10 mouse cellular contexts compared by ENCODE assay signal in genomic region chr10:76067674-76068613, GRCm38 (mm10). TPM values are rescaled to one million over a fixed set of nuclear protein-coding genes. Genes with fewer than 3 reads are reported as not detected.
DNase-seq lines count a peak whose midpoint lies in the region; ATAC-seq and TF ChIP-seq lines count a peak whose summit lies in the region.
"Had no signal": no experiment of that assay in that cellular context is flagged by ENCODE, and none has a peak within 500 bp of the region (broad histone marks: within the 10 kb centered on the region; RNA-seq: fewer than 3 reads in every experiment).

No protein-coding gene starts in this region.

- H3K4me2 ChIP-seq in hindbrain, embryonic 14.5 days (replicated peaks) = no peak overlapping the region
- no peak overlapping the region for H3K4me2 ChIP-seq in hindbrain, embryonic 16.5 days (ENCODE audit: low read length)
- no peak overlapping the region for H3K4me2 ChIP-seq in kidney, embryonic 14.5 days (replicated peaks; ENCODE audit: low read depth, low read length)
- no peak overlapping the region for H3K4me2 ChIP-seq in neural tube, embryonic 14.5 days (ENCODE audit: low read depth, low read length)
- H3K4me2 ChIP-seq: heart, embryonic 12.5 days had no signal

- no peaks in the 10 kb centered on the region for H3K4me1 ChIP-seq in hindbrain, embryonic 14.5 days (replicated peaks; ENCODE audit: control insufficient read depth, insufficient read depth, low read length)
- no peaks in the 10 kb centered on the region for H3K4me1 ChIP-seq in hindbrain, embryonic 16.5 days (ENCODE audit: control insufficient read depth, insufficient read depth, low read depth, low read length)
- H3K4me1 ChIP-seq in cerebellum, adult 2 months (ENCODE audit: control insufficient read depth, insufficient read depth, low read length) = peaks cover 6% of the 10 kb centered on the region
- no peaks in the 10 kb centered on the region for H3K4me1 ChIP-seq in kidney, embryonic 14.5 days (ENCODE audit: control insufficient read depth, insufficient read depth, low read length)
- no peaks in the 10 kb centered on the region for H3K4me1 ChIP-seq in neural tube, embryonic 14.5 days (ENCODE audit: control insufficient read depth, insufficient read depth, low read length)
- no peaks in the 10 kb centered on the region for H3K4me1 ChIP-seq in thymus, adult 2 months (replicated peaks; ENCODE audit: control insufficient read depth, insufficient read depth, low read length)
- H3K4me1 ChIP-seq: heart, embryonic 12.5 days had no signal

- no peak for DNase-seq in hindbrain, embryonic 14.5 days (ENCODE audit: low spot score)
- DNase-seq in cerebellum, adult 2 months = peak; percentile 62 to 77
- no peak for DNase-seq in heart, adult 18-20 months
- DNase-seq in thymus, adult 2 months = no peak
- no peak for DNase-seq in left cerebral cortex, postnatal 25 days (ENCODE audit: low spot score in 2 of 2)
- DNase-seq: lung, postnatal 10 days had no signal

- no peak overlapping the region for H3K9ac ChIP-seq in hindbrain, embryonic 14.5 days
- H3K9ac ChIP-seq in hindbrain, embryonic 16.5 days (ENCODE audit: low read depth, low read length) = no peak overlapping the region
- no peak overlapping the region for H3K9ac ChIP-seq in kidney, embryonic 14.5 days (ENCODE audit: low read depth, low read length)
- no peak overlapping the region for H3K9ac ChIP-seq in neural tube, embryonic 14.5 days (replicated peaks; ENCODE audit: low read depth, low read length)
- H3K9ac ChIP-seq: heart, embryonic 12.5 days had no signal

- no peaks in the 10 kb centered on the region for H3K36me3 ChIP-seq in hindbrain, embryonic 14.5 days (replicated peaks; ENCODE audit: control insufficient read depth, insufficient read depth)
- no peaks in the 10 kb centered on the region for H3K36me3 ChIP-seq in hindbrain, embryonic 16.5 days (ENCODE audit: control insufficient read depth, insufficient read depth, low read length)
- no peaks in the 10 kb centered on the region for H3K36me3 ChIP-seq in kidney, embryonic 14.5 days (ENCODE audit: control insufficient read depth, insufficient read depth, low read length)
- no peaks in the 10 kb centered on the region for H3K36me3 ChIP-seq in neural tube, embryonic 14.5 days (ENCODE audit: control insufficient read depth, insufficient read depth, low read length)
- no peaks in the 10 kb centered on the region for H3K36me3 ChIP-seq in thymus, adult 2 months (ENCODE audit: control insufficient read depth, insufficient read depth, low read length)
- H3K36me3 ChIP-seq: heart, embryonic 12.5 days had no signal

- no peak for TF ChIP-seq POLR2A in cerebellum, adult 2 months (IDR thresholded peaks at IDR 0.05; ENCODE audit: borderline replicate concordance, insufficient read depth, low read length)
- no peak for TF ChIP-seq POLR2A in thymus, adult 2 months (IDR thresholded peaks at IDR 0.05; ENCODE audit: control insufficient read depth, extremely low read depth, insufficient read depth, low read length, poor library complexity)

- H3K27me3 ChIP-seq in hindbrain, embryonic 14.5 days (ENCODE audit: control insufficient read depth, insufficient read depth, low read length) = no peaks in the 10 kb centered on the region
- H3K27me3 ChIP-seq in hindbrain, embryonic 16.5 days (replicated peaks; ENCODE audit: control insufficient read depth, insufficient read depth, low read length) = no peaks in the 10 kb centered on the region
- H3K27me3 ChIP-seq in cerebellum, adult 2 months (ENCODE audit: control insufficient read depth, insufficient read depth, low read length) = no peaks in the 10 kb centered on the region
- H3K27me3 ChIP-seq in kidney, embryonic 14.5 days (ENCODE audit: control insufficient read depth, insufficient read depth, low read length) = no peaks in the 10 kb centered on the region
- H3K27me3 ChIP-seq in neural tube, embryonic 14.5 days (ENCODE audit: control insufficient read depth, insufficient read depth, low read length) = no peaks in the 10 kb centered on the region
- H3K27me3 ChIP-seq in thymus, adult 2 months (ENCODE audit: control insufficient read depth, insufficient read depth, low read length) = no peaks in the 10 kb centered on the region
- H3K27me3 ChIP-seq: heart, embryonic 12.5 days had no signal

- ATAC-seq in hindbrain, embryonic 14.5 days (ENCODE audit: low FRiP score) = peak; percentile 48; the same call in 1 of the 2 replicates
- ATAC-seq in hindbrain, embryonic 16.5 days = no peak; the same call in 1 of the 2 replicates
- ATAC-seq in kidney, embryonic 14.5 days (ENCODE audit: low FRiP score, low TSS enrichment) = peak; percentile 57
- peak; percentile 68; the same call in 1 of the 2 replicates for ATAC-seq in neural tube, embryonic 14.5 days (ENCODE audit: low read depth)

- TF ChIP-seq CTCF in cerebellum, adult 2 months (IDR thresholded peaks at IDR 0.05; ENCODE audit: borderline replicate concordance, insufficient read depth, low read depth, low read length) = no peak
- TF ChIP-seq CTCF in thymus, adult 2 months (IDR thresholded peaks at IDR 0.05; ENCODE audit: borderline replicate concordance, control insufficient read depth, extremely low read depth, insufficient read depth, low read length, poor library complexity) = no peak

- H3K27ac ChIP-seq in hindbrain, embryonic 14.5 days = no peak overlapping the region
- no peak overlapping the region for H3K27ac ChIP-seq in hindbrain, embryonic 16.5 days (ENCODE audit: low read depth, low read length)
- H3K27ac ChIP-seq in cerebellum, adult 2 months (ENCODE audit: insufficient read depth, low read length) = no peak overlapping the region
- H3K27ac ChIP-seq in kidney, embryonic 14.5 days (ENCODE audit: low read depth, low read length) = peak overlapping the region; percentile 44
- no peak overlapping the region for H3K27ac ChIP-seq in neural tube, embryonic 14.5 days (ENCODE audit: low read depth, low read length)
- H3K27ac ChIP-seq in thymus, adult 2 months (ENCODE audit: control insufficient read depth, insufficient read depth, low read length) = no peak overlapping the region

- no peak overlapping the region for H3K4me3 ChIP-seq in hindbrain, embryonic 14.5 days (replicated peaks; ENCODE audit: low read length)
- no peak overlapping the region for H3K4me3 ChIP-seq in hindbrain, embryonic 16.5 days (ENCODE audit: low read length)
- H3K4me3 ChIP-seq in cerebellum, adult 2 months (replicated peaks; ENCODE audit: insufficient read depth, low read depth, low read length) = no peak overlapping the region
- H3K4me3 ChIP-seq in kidney, embryonic 14.5 days (ENCODE audit: low read length) = no peak overlapping the region
- H3K4me3 ChIP-seq in neural tube, embryonic 14.5 days (ENCODE audit: low read depth, low read length) = no peak overlapping the region
- no peak overlapping the region for H3K4me3 ChIP-seq in thymus, adult 2 months (ENCODE audit: control insufficient read depth, insufficient read depth, low read length)
- H3K4me3 ChIP-seq: heart, embryonic 12.5 days had no signal

- intact Hi-C loops in left cerebral cortex, postnatal 25 days (cut with DNase I) = loop anchor here (10.0 kb wide), 1 partner anchor 117 kb away; no protein-coding TSS in a partner anchor

- WGBS in hindbrain, embryonic 14.5 days = 29% methylated on average over 12 of the region's 12 CpGs
- WGBS in hindbrain, embryonic 16.5 days = 26% methylated on average over 12 of the region's 12 CpGs
- WGBS in cerebellum, adult 2 months = 24% methylated on average over 12 of the region's 12 CpGs
- 24% methylated on average over 12 of the region's 12 CpGs for WGBS in kidney, embryonic 14.5 days
- WGBS in neural tube, embryonic 14.5 days = 14% methylated on average over 12 of the region's 12 CpGs
- WGBS in thymus, adult 2 months = 57% methylated on average over 12 of the region's 12 CpGs

- no peaks in the 10 kb centered on the region for H3K9me3 ChIP-seq in hindbrain, embryonic 14.5 days (ENCODE audit: control insufficient read depth, low read length)
- no peaks in the 10 kb centered on the region for H3K9me3 ChIP-seq in hindbrain, embryonic 16.5 days (ENCODE audit: control insufficient read depth, low read length)
- no peaks in the 10 kb centered on the region for H3K9me3 ChIP-seq in kidney, embryonic 14.5 days (ENCODE audit: control insufficient read depth, low read length)
- H3K9me3 ChIP-seq in neural tube, embryonic 14.5 days (ENCODE audit: control insufficient read depth, low read length) = no peaks in the 10 kb centered on the region
- H3K9me3 ChIP-seq: heart, embryonic 12.5 days had no signal

RNA-seq across cellular contexts. Expression of gene Zfp280b, which starts 35.5 kb away (rescaled TPM):
- polyA plus RNA-seq in hindbrain, embryonic 14.5 days (2014; fragmentation: Nextera tagmentation; extraction: Ambion mirVana) = 11.2 and 11.9 TPM in 2 replicates
- 10.3 and 12.3 TPM in 2 replicates for polyA plus RNA-seq in hindbrain, embryonic 16.5 days (2015; fragmentation: Nextera tagmentation; extraction: Ambion mirVana)
- polyA plus RNA-seq in cerebellum, adult 2 months (2012; rRNA removed) = 17.9 and 18.1 TPM in 2 replicates
- 16.7 and 24.9 TPM in 2 replicates for polyA plus RNA-seq in kidney, embryonic 14.5 days (2014; fragmentation: Nextera tagmentation; extraction: Ambion mirVana)
- polyA plus RNA-seq in neural tube, embryonic 14.5 days (2014; fragmentation: Nextera tagmentation; extraction: Ambion mirVana) = 14.6 and 16.4 TPM in 2 replicates
- 1 to 10 TPM; 5.9 to 6.0 TPM for total RNA-seq in heart, adult 18-20 months (2021)
- 14.5 and 18.0 TPM in 2 replicates for polyA plus RNA-seq in thymus, adult 2 months (2012; rRNA removed)
- 10 to 100 TPM; 13.3 to 16.9 TPM for total RNA-seq in left cerebral cortex, postnatal 25 days (2021)

RNA-seq across cellular contexts. Expression of gene Slc5a4b, which starts 42.8 kb away (rescaled TPM):
- polyA plus RNA-seq in hindbrain, embryonic 14.5 days (2014; fragmentation: Nextera tagmentation; extraction: Ambion mirVana) = not detected in 2 replicates
- 0.07 TPM in 1 of 2 replicates, not detected in the other for polyA plus RNA-seq in hindbrain, embryonic 16.5 days (2015; fragmentation: Nextera tagmentation; extraction: Ambion mirVana)
- polyA plus RNA-seq in cerebellum, adult 2 months (2012; rRNA removed) = not detected in 2 replicates
- polyA plus RNA-seq in kidney, embryonic 14.5 days (2014; fragmentation: Nextera tagmentation; extraction: Ambion mirVana) = 0.30 TPM in 1 of 2 replicates, not detected in the other
- polyA plus RNA-seq in neural tube, embryonic 14.5 days (2014; fragmentation: Nextera tagmentation; extraction: Ambion mirVana) = 0.08 TPM in 1 of 2 replicates, not detected in the other
- not detected for total RNA-seq in heart, adult 18-20 months (2021)
- 0.04 TPM in 1 of 2 replicates, not detected in the other for polyA plus RNA-seq in thymus, adult 2 months (2012; rRNA removed)
- not detected for total RNA-seq in left cerebral cortex, postnatal 25 days (2021)
- polyA plus RNA-seq: heart, embryonic 12.5 days had no signal

Comparison
In these comparisons a context has a peak if more than half of its experiments do, and no peak if none do; other contexts are left out.
1. DNase-seq: peak in cerebellum, adult 2 months (2 of 2); none in hindbrain, embryonic 14.5 days (single experiment), heart, adult 18-20 months (0 of 2), thymus, adult 2 months (single experiment) and left cerebral cortex, postnatal 25 days (0 of 2).